Comparison of ENCODE assay signal across 9 mouse cellular contexts in genomic region chr17:49539204-49539603, GRCm38 (mm10). TPM values are rescaled to one million over a fixed set of nuclear protein-coding genes. Genes with fewer than 3 reads are reported as not detected.
DNase-seq lines count a peak whose midpoint lies in the region; ATAC-seq lines count a peak whose summit lies in the region.
"Had no signal": no experiment of that assay in that cellular context is flagged by ENCODE, and none has a peak within 500 bp of the region (broad histone marks: within the 10 kb centered on the region; RNA-seq: fewer than 3 reads in every experiment).

No protein-coding gene starts in this region.

- no peaks in the 10 kb centered on the region for H3K27me3 ChIP-seq in heart, embryonic 11.5 days (ENCODE audit: control insufficient read depth, insufficient read depth, low read length)
- H3K27me3 ChIP-seq in neural tube, embryonic 12.5 days (replicated peaks), result no peaks in the 10 kb centered on the region

- no peak overlapping the region for H3K4me3 ChIP-seq in heart, embryonic 11.5 days (ENCODE audit: low read depth, low read length)
- no peak overlapping the region for H3K4me3 ChIP-seq in neural tube, embryonic 12.5 days
- H3K4me3 ChIP-seq: erythroblast, embryonic 14.5 days had no signal

- H3K27ac ChIP-seq in heart, embryonic 11.5 days (ENCODE audit: low read depth, low read length), result no peak overlapping the region
- no peak overlapping the region for H3K27ac ChIP-seq in neural tube, embryonic 12.5 days

- DNase-seq in heart, adult 8-10 months (ENCODE audit: low spot score), result no peak
- peak; percentile 64 for DNase-seq in fibroblast of lung, adult 2 months (ENCODE audit: low read depth)
- peak; percentile 46 for DNase-seq in kidney, adult 18-20 months
- peak; percentile 32 to 40 for DNase-seq in left cerebral cortex, postnatal 36 days (ENCODE audit: low spot score in 2 of 2)
- no peak for DNase-seq in cerebellum, adult 8-10 months
- no peak for DNase-seq in cerebellum, postnatal 36 days

- intact Hi-C loops in left cerebral cortex, postnatal 36 days (cut with DNase I), result no loop called here

- peaks cover 3% of the 10 kb centered on the region; the same call in 1 of the 2 replicates for H3K4me1 ChIP-seq in heart, embryonic 11.5 days (ENCODE audit: control insufficient read depth, insufficient read depth, low read length)
- H3K4me1 ChIP-seq in neural tube, embryonic 12.5 days, result peaks cover 30% of the 10 kb centered on the region

- H3K4me2 ChIP-seq in heart, embryonic 11.5 days, result no peak overlapping the region
- 0 out of 2 replicates have a peak overlapping the region, but pooled peaks have one; percentile 4 for H3K4me2 ChIP-seq in neural tube, embryonic 12.5 days (replicated peaks)

- no peaks in the 10 kb centered on the region for H3K9me3 ChIP-seq in heart, embryonic 11.5 days (replicated peaks; ENCODE audit: control insufficient read depth, low read length)
- no peaks in the 10 kb centered on the region for H3K9me3 ChIP-seq in neural tube, embryonic 12.5 days

- peak; percentile 28; the same call in 1 of the 2 replicates for ATAC-seq in heart, embryonic 11.5 days (replicated peaks; ENCODE audit: insufficient number of reproducible peaks, low FRiP score, low TSS enrichment)
- ATAC-seq in neural tube, embryonic 12.5 days (ENCODE audit: low FRiP score, low read depth), result peak; percentile 82

- 53% methylated on average over 8 of the region's 8 CpGs for WGBS in heart, embryonic 11.5 days (ENCODE audit: insufficient replicate concordance)
- 15% methylated on average over 8 of the region's 8 CpGs for WGBS in neural tube, embryonic 12.5 days

- no peaks in the 10 kb centered on the region for H3K36me3 ChIP-seq in heart, embryonic 11.5 days (ENCODE audit: control insufficient read depth, insufficient read depth, low read length)
- no peaks in the 10 kb centered on the region for H3K36me3 ChIP-seq in neural tube, embryonic 12.5 days

- no peak overlapping the region for H3K9ac ChIP-seq in heart, embryonic 11.5 days (ENCODE audit: low read depth, low read length)
- H3K9ac ChIP-seq in neural tube, embryonic 12.5 days, result no peak overlapping the region

RNA-seq across cellular contexts. Expression of gene Daam2, which starts 24.9 kb away (rescaled TPM):
- polyA plus RNA-seq in heart, embryonic 11.5 days (2014; fragmentation: Nextera tagmentation; extraction: Ambion mirVana), result 4.5 and 5.7 TPM in 2 replicates
- 1 to 10 TPM; 5.3 to 7.4 (median 6.2) TPM for total RNA-seq in heart, adult 8-10 months (2022)
- total RNA-seq in left cerebral cortex, postnatal 36 days (2021), result 10 to 100 TPM; 47.0 to 57.3 TPM
- 5.7 and 6.5 TPM in 2 replicates for polyA plus RNA-seq in neural tube, embryonic 12.5 days (2016; fragmentation: Nextera tagmentation; extraction: Ambion mirVana)
- polyA plus RNA-seq: erythroblast, embryonic 14.5 days had no signal

Comparison
In these comparisons a context has a peak if more than half of its experiments do, and no peak if none do; other contexts are left out.
1. DNase-seq: peak in fibroblast of lung, adult 2 months (single experiment), kidney, adult 18-20 months (single experiment) and left cerebral cortex, postnatal 36 days (2 of 2); none in heart, adult 8-10 months (single experiment), cerebellum, adult 8-10 months (single experiment) and cerebellum, postnatal 36 days (0 of 2).
2. RNA of gene Daam2, which starts 24.9 kb away (total RNA-seq): 47.0 to 57.3 TPM in left cerebral cortex, postnatal 36 days; 5.3 to 7.4 TPM in heart, adult 8-10 months; every median in the first group is over 4 times any median in the second.